Mouse (Mus musculus) gastrocnemius, adult 2 months (tissue): ENCODE measurements at regions not wholly inside any gene's neighbourhood (a gene's known extent, or its start where the extent isn't known, plus 50 kb on each side); places are given as distances from the start of the nearest gene placed in this dataset.
"Not testable (repeated sequence)": the region's sequence is repeated elsewhere in the genome, so short reads cannot be mapped to it uniquely, and the experiment has no call there.

ENCODE experiments used
- DNase-seq: peaks from one replicate; pipeline ENCODE4 v3.0.0; 2022
- H3K27ac ChIP-seq: fragments of 200-600 bp; 2 replicates; pipeline ENCODE4 v1.8.1; 2022; ENCODE audit warnings: mild to moderate bottlenecking
- H3K4me3 ChIP-seq: fragments of 200-600 bp; 2 replicates; pipeline ENCODE4 v1.8.1; 2022; ENCODE audit warnings: mild to moderate bottlenecking, moderate library complexity
- CTCF ChIP-seq: fragments of 200-600 bp; IDR thresholded peaks from 2 replicates; pipeline ENCODE4 v1.8.1; 2022; ENCODE audit warnings: antibody characterized with exemption, mild to moderate bottlenecking, moderate library complexity
- intact Hi-C: fragments of 180-260 bp; cut with DNase I; formaldehyde crosslinking; loops from one replicate; pipeline ENCODE4 v1.15.1; 2025

DNA sequence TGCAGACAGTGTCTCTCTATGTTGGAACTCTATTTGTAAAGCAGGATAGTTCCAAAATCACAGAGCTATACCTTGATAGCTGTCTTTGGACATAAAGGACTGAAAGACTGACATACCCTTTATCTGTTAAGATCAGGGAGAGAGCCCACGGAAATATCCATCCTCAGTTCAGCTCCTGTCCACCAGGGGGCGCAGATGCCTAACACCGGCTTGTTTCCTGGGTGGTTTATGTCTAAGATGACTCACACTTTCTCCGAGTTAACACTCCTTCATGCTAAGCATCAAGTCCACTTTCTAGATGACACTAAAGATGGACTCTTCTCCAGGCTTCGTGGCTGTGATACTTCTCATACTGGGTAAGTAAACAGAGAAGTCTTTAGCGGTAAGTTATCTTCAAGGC lies 636.8 kb upstream of the Olfr1507 start:
- H3K4me3 ChIP-seq, H3K27ac ChIP-seq, intact Hi-C loops: not testable (repeated sequence)
- DNase-seq, result peak; percentile 12
- peak; percentile 54 for TF ChIP-seq CTCF

DNA sequence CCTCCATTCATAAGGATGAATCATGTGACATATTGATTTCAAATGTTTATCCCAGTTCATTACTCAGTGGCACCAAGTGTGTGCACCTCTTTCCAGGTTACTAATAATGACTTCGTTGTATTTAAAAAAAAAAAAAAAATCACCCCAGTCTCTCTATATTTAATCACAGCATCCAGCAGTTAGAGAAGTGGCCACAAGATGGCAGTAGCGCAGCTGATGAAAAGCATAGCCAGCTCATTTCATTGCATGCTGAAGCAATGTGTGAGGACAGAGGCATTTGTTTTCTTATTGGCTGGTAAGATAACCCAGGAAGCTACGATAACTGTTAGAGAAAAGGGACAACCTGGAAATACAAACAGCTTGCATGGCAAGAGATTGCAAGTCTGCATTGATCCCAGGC lies 626.2 kb upstream of the Olfr1507 start:
- DNase-seq, H3K27ac ChIP-seq, intact Hi-C loops, H3K4me3 ChIP-seq: not testable (repeated sequence)
- peak; percentile 38 for TF ChIP-seq CTCF

DNA sequence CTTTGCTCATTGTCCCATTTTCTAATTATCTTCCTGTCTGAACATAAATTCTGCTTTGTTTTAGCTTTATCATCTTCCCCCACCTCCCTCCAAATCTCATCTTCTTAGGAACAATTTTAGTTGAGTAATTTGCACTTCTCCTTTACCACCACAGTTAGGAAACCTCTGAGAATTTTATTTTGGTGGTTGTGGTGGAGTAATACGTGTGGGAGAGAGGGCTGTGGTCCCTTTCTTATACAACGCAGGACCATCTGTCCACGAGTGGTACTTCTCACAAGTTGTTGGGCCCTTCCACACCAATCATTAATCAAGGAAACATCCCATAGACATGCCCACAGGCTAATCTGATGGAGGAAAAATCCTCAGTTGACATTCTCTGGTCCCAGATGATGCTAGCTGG lies 614.2 kb upstream of the Olfr1507 start:
- DNase-seq, H3K27ac ChIP-seq, H3K4me3 ChIP-seq, intact Hi-C loops: not testable (repeated sequence)

DNA sequence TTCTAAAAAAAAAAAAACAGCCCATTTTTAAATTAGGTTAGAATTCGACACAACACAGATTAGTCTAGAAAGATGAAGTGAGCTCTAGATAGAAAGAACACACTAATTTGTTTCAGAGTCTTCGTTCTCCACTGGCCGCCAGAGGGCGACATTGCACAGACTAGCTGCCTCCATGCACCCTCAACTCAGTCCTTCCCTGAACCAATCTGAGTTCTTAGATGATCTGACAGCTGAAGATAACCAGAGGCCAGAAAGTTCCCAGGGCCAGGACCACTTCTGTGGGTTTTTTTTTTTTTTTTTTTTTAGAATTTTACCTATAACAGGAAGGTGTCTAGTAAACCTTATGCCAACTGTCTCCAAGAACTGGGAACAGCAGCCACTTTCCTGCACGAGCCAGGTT lies 605.8 kb upstream of the Olfr1507 start:
- DNase-seq, H3K27ac ChIP-seq, H3K4me3 ChIP-seq, intact Hi-C loops: not testable (repeated sequence)
- peak; percentile 14; the same call in 1 of the 2 replicates for TF ChIP-seq CTCF

DNA sequence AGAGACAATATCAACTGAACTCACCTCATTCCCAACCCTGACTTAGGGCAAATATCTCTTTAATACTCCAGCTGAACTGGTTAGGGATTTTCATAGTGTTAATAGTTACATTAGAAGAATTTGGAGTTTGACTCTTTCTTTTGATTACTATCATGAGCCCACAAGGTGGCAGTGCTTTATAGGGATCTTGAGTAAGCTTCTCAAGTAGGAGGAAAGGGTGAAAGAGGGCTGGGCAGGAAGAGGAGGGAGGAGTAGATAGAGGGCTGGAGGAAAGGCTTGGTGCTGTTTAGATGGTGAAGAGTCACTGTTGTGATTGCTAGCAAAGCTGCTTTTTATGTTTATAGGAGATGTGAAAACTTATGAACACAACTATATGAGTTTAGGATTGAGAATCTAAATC lies 595.4 kb upstream of the Olfr1507 start:
- H3K27ac ChIP-seq, H3K4me3 ChIP-seq, intact Hi-C loops, DNase-seq: not testable (repeated sequence)

DNA sequence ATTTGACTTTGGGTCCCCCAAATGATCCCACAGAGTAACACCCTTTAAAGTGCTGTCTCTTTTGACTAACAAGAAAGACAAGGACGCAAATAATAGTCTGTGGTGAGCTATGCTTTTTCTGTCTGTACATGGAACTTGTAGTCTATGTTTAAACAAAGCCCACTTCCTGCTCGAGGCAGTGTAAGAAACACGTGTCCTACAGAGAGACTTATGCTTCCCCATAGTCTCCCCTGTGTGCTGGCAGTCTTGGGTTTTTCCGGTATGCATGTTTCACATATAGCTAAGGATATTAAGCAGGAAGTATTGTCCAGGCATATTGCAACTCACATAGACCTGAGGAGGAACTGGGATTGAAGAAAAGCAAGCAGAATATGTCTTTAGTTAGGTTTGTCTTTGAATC lies 586.3 kb upstream of the Olfr1507 start:
- H3K27ac ChIP-seq, DNase-seq, intact Hi-C loops, H3K4me3 ChIP-seq: not testable (repeated sequence)

DNA sequence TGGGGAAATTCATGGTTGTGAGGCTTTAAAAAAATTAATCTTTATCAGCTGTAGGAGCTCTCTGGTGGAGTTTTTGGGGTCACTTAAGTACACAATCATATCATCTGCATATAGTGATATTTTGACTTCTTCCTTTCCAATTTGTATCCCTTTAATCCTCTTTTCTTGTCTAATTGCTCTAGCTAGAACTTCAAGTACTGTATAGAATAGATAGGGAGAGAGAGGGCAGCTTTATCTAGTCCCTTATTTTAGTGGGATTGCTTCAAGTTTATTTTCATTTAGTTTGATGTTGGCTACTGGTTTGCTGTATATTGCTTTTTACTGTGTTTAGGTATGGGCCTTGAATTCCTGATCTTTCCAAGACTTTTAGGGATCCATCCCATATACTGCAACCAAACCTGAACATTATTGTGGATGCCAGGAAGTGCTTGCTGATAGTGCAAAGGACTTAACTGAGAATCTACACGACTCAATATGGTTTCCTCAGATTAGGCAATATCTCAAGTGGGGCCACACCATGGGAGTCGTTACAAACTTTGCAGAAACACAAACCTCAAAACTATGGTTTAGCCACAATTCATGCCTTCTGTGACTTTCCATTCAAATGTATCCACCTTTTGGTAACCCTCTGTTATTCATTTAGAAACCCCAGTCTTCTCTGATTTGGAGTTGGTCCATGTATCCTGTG lies 585.6 kb upstream of the Olfr1507 start:
- DNase-seq, H3K4me3 ChIP-seq, H3K27ac ChIP-seq, intact Hi-C loops: not testable (repeated sequence)

DNA sequence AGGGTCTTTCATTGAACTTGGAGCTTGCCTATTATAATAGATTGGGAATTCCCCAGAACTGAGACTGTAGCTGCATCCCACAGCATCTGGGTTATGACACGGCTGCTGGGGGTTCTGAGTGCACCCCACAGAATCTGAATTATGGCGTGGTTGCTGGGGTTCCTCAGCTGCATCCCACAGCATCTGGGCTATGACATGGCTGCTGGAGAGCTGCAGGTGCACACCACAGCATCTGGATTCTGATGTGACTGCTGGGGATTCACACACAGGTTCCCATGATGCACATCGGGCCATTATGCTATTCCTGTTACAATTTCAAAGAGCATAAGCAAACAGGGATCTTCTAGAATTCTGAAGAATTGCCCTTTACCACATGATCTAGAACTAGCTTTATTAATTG lies 585.0 kb upstream of the Olfr1507 start:
- H3K27ac ChIP-seq, intact Hi-C loops, H3K4me3 ChIP-seq, DNase-seq: not testable (repeated sequence)

DNA sequence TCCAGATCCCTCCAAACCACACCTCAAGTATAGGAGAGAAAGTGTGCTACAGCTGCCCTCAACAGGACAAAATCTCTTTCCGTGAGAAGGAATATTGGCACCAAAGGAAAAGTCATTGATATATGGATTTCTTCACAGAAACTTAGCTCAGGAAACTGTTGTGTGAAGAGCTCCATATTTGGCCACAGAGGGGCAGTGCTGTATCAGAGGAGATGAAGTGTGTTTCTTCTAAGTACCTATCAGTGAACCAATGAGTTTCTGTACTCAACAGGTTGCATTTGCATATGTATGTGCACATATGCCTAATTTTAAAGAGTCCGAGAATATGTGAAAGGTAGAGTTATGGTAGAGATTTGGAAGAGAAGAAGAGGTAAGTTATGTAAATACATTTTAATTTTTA lies 580.4 kb upstream of the Olfr1507 start:
- intact Hi-C loops, H3K27ac ChIP-seq, DNase-seq, H3K4me3 ChIP-seq: not testable (repeated sequence)

DNA sequence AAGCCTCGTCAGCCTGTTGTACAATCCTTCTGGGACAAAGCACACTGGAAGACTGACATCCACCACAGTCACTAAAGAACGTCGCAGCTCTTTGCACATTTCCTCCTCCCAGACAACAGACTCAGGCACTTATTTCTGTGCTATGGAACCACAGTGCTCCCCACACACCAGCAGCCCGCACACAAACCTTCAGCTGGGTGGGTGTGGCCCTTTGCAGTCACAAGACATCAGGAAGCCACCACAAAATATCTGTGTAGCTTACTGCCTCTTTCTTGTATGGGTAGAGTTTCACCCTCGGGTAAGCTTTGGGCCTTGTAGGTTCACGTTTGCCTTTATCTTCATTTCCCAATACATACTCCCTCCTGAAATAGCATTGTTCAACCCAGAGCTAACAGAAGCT lies 577.6 kb upstream of the Olfr1507 start:
- intact Hi-C loops, H3K4me3 ChIP-seq, DNase-seq, H3K27ac ChIP-seq: not testable (repeated sequence)

DNA sequence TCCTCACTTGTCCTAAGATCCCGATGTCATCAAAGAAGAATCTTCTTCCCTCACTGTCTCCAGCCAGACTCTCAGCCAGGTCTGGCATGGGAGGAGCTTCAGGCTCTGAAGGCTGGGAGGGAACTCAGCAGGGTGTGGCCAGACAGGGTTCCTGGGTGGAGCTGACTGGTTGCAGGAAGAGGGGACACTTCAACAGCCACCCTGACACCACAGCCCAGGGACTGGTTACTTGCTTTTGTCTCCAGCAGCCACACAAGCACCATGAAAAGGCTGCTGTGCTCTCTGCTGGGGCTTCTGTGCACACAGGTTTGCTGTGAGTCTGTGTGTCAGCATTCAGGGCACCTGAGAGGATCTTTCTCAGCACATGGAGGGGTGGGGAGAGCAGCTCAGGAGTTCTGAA lies 577.0 kb upstream of the Olfr1507 start:
- H3K4me3 ChIP-seq, H3K27ac ChIP-seq, intact Hi-C loops, DNase-seq: not testable (repeated sequence)

DNA sequence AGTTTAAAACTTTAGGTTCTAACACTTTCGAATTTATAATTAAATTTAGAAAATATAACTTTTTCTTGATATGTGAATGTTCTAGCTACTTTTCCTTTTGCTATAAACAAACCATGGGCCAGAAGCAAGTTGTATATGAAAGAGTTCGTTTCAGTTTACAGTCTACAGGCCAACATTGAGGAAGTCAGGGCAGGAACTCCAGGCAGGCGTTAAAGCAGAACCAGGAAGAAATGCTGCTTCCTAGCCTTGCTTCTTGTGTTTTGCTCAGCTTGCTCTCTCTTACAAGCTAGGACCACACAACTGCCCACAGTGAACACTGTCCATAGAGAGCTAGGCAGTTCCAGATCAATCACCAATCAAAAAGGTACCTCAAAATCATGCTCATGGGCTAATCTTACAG lies 558.9 kb upstream of the Olfr1507 start:
- DNase-seq, H3K4me3 ChIP-seq, H3K27ac ChIP-seq, intact Hi-C loops: not testable (repeated sequence)

DNA sequence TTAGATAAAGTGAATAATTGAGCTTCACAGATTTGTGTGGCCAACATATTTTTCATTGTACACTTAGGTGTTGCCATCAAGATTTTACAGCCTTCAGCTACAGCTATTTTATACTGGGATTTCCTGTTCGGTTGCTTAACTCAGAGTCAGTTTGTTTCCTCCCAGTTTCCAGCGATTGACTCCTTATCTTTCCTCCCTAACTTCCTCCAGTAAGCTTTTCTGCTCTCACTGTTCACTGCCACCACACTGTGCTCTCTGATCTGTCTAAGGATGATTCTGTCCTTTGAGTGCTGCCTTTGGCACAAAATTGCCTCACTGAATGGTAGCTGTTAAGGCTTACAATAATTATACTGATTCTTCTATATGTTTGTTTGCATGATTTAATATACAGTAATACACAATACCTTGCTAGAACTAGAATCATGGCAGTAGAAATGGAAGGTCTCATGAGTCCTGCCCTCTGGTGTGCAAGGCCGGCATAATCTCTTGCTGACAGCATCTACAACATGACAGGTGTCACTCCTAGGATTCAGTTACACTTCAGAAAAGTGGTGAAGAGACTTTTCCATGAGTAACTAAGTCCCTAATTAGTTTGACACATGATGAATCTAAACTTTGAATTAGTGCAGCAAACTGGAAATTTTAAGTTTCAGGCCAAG lies 558.0 kb upstream of the Olfr1507 start:
- H3K4me3 ChIP-seq, H3K27ac ChIP-seq, DNase-seq, intact Hi-C loops: not testable (repeated sequence)

DNA sequence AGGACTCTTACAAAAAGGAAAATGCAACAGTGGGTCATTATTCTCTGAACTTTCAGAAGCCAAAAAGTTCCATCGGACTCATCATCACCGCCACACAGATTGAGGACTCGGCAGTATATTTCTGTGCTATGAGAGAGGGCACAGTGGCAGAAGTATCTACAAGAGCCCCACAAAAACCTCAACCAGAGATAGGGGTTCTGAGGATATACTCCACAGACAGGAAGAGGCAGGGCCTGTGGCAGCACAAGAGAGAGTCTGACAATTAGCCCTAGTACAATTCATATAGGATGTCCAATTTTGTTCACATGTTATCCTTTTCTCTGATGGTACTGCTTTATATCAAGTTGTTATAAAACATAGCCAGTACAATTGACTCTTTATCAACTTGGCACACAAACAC lies 552.1 kb upstream of the Olfr1507 start:
- intact Hi-C loops, DNase-seq, H3K27ac ChIP-seq, H3K4me3 ChIP-seq: not testable (repeated sequence)

DNA sequence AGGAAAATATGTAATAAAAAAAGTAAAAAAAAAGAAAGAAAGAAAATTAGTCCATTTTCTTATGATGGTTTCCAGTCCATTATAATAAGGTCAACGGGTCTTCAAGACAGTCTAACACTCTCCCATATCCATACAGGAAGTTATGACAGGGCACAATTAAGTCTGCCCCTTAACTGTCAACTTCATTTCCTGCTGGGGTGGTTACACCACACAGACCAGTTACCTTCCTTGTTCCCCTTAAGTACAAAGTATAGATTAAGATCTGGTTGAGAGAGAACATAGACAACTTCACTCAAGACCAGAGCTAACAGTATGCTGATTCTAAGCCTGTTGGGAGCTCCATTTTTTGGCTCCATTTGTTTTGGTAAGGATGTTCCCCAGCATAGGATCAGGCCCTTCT lies 551.4 kb upstream of the Olfr1507 start:
- not testable (repeated sequence) for H3K27ac ChIP-seq, DNase-seq

More for the DNA sequence above, 551.4 kb upstream of the Olfr1507 start:
- H3K4me3 ChIP-seq, intact Hi-C loops: not testable (repeated sequence)
